Mouse (Mus musculus) B cell, adult 62 days (primary cell): ENCODE results near the gene Cdk2ap1. TPM values are rescaled to one million over a fixed set of nuclear protein-coding genes. Genes with fewer than 3 reads are reported as not detected.

Source experiments
- total RNA-seq: library from RNA; stranded (reverse); gene quantifications from 4 replicates; pipeline ENCODE4 v1.2.4, GENCODE M21; 2023

Cdk2ap1 gene
- 96.6 to 111 TPM (median 101 TPM) in 4 replicates for total RNA-seq

GRCm38 (mm10) chr5:124362982-124363381 lies at the start of gene Cdk2ap1:
Gene Cdk2ap1, minus strand, starts transcription at chr5:124363082.

GRCm38 (mm10) chr5:124327510-124328364 lies 35.1 kb downstream of the Cdk2ap1 start, which contains the start of the genes Mphosph9 and 2810006K23Rik:
Gene Mphosph9, minus strand, starts transcription at chr5:124327972.
Gene 2810006K23Rik, plus strand, starts transcription at chr5:124328089.

Other genes starting within 250 kb of the Cdk2ap1 start
- 31.6 to 39.8 TPM (median 37.1 TPM) in 4 replicates for gene Arl6ip4, start 247.0 kb downstream of the Cdk2ap1 start, total RNA-seq
- gene Pitpnm2, start 113.3 kb downstream of the Cdk2ap1 start, total RNA-seq = 51.1 to 72.2 TPM (median 55.5 TPM) in 4 replicates
- 29.8 to 33.9 TPM (median 31.7 TPM) in 4 replicates for gene Mphosph9, start 35.1 kb downstream of the Cdk2ap1 start, total RNA-seq
- gene 2810006K23Rik, start 35.0 kb downstream of the Cdk2ap1 start, total RNA-seq = 4.3 to 7.0 TPM (median 6.5 TPM) in 4 replicates
- gene Sbno1, start 62.9 kb upstream of the Cdk2ap1 start, total RNA-seq = 216 to 228 TPM (median 222 TPM) in 4 replicates
- 47.3 to 58.4 TPM (median 50.8 TPM) in 4 replicates for gene Kmt5a, start 76.8 kb upstream of the Cdk2ap1 start, total RNA-seq
- 165 to 186 TPM (median 173 TPM) in 4 replicates for gene Rilpl2, start 115.3 kb upstream of the Cdk2ap1 start, total RNA-seq
- 15.0 to 20.5 TPM (median 17.3 TPM) in 4 replicates for gene Snrnp35, start 120.1 kb upstream of the Cdk2ap1 start, total RNA-seq
- 2.2 to 3.1 TPM (median 2.3 TPM) in 4 replicates for gene Rilpl1, start 168.3 kb upstream of the Cdk2ap1 start, total RNA-seq
- 103 to 116 TPM (median 110 TPM) in 4 replicates for gene Tmed2, start 177.6 kb upstream of the Cdk2ap1 start, total RNA-seq
- 39.5 to 42.4 TPM (median 41.7 TPM) in 4 replicates for gene Ddx55, start 189.8 kb upstream of the Cdk2ap1 start, total RNA-seq
- 22.8 to 36.2 TPM (median 33.7 TPM) in 4 replicates for gene Eif2b1, start 216.0 kb upstream of the Cdk2ap1 start, total RNA-seq
- 27.6 to 35.1 TPM (median 34.4 TPM) in 4 replicates for gene Gtf2h3, start 216.1 kb upstream of the Cdk2ap1 start, total RNA-seq